Mouse (Mus musculus) T-helper 2 cell (primary cell): Measurements from ENCODE around the gene Pam16.
"Not testable (repeated sequence)": the region's sequence is repeated elsewhere in the genome, so short reads cannot be mapped to it uniquely, and the experiment has no call there.

Source experiments
- in situ Hi-C: fragments of 300-600 bp; cut with MboI, MseI; formaldehyde crosslinking; loops from one replicate; pipeline ENCODE4 v1.15.1; 2025; ENCODE audit warnings: high pct_unique_total_duplicates

Pam16 gene

GRCm38 (mm10) chr16:4593971-4594813, 30.6 kb downstream of the Pam16 start, which contains the start of gene Glis2:
Glis2 (plus strand) TSS chr16:4594713.
- in situ Hi-C loops = no loop called here

DNA sequence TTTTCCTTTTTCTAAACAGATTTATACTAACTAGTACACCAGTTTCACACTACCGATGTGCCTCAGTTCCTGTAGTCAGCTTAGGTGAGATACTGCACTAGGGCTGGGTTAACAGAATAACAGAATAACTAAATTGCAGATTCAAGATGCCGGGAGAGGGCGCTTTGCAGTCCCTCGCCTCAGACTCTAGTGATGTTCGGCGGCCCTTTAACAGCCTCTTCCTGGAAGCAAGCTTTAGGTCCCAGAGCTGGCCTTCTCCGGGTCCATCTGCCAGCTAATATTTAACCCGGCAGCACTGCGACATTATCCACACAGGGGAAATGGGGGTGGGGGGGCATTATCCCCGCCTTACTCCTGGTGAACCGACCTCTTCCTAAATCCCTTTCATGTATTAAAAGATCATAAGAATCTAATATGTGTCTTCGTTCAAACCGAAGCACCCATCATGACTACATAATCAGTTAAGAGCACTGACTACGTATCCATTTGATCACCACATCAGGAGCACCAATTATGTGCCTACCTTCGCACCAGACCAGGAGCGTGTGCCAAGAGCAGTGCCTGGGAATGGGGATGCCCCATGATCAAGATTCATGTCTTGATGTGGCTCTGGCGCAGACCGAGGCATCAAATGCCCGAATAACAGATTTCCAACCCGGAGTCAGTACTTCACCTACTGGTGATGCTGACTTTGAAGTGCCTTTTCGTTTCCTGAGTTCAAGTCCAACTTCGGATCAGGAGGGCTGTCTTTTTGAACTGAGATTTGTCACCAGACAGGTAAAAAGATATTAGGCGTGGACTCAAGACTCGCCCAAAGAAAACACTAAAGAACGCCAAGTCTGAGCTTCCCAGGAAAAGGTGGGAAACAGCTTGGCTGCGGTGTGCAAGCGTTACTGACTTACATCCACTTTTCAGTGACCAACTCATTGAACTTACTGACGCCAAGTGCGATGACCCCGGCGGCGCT, 31.6 kb downstream of the Pam16 start:
- in situ Hi-C loops = no loop called here

GRCm38 (mm10) chr16:4590236-4590635, 34.6 kb downstream of the Pam16 start:
- in situ Hi-C loops = no loop called here

DNA sequence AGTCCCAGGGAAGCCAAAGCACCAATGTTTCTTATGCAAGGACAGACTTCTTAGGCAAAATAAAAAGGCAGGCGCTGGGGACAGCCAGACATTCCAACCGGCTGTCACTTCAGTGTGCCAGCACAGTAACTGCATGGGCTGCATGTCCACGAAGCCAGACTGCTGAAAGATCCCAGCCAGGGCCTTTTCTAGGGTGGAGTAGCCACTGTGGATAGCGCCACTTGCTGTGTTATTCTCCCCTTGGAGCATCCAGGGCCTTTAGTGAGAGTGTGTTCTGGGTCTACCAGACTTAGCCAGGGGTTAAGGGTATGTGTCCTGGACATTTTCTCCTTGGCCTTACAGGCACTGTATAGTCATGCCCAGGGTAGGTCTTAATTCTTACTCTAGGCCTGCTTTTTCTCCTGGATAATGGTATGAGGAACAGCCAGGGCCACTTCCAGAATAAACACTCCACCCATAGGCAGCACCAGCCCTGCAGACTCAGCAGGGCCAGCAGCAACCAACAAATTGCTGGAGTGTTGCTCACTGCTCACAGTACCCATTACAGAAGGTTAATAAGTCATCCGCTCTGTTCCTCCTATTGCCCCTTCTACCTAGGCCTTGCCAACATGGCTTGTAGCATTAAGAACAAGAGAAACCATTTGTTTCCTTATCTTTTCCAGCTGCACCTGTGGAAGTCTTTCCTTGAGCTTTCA, 37.1 kb downstream of the Pam16 start:
- in situ Hi-C loops = no loop called here

DNA sequence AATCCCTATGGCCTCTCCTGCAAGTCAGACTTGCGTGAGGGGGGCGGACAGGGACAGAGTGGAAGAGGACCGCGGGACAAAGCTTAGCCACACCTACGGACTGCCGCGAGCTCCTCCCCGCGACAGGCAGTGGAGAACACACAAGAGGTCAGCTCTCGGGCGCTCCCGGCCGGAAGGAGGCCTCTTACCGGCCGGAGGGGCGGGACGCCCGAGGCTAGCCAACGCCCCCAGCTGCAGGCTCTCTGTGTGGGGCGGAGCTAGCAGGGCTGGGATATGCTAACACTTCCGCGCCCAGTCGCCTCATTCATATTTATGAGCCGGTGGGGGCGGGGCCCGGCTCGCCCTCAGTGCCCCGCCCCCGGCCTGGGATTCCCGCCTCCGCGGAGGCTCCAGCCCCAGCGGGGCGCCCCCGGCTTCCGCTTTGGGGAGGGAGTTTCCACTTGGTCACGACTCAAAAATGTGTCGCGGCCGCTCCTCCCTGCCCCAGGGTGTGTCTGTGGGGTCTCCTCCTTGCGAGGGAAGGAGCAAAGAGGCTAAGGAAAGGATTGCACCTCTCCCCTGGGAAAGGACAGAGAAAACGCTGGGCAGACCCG, 38.2 kb downstream of the Pam16 start:
- in situ Hi-C loops = no loop called here

GRCm38 (mm10) chr16:4585642-4586530, 38.9 kb downstream of the Pam16 start:
- in situ Hi-C loops = no loop called here

- in situ Hi-C loops = no loop called here
Measured at GRCm38 (mm10) chr16:4584438-4584837, 40.4 kb downstream of the Pam16 start.

GRCm38 (mm10) chr16:4583807-4584206, 41.0 kb downstream of the Pam16 start:
- in situ Hi-C loops = no loop called here

- in situ Hi-C loops = not testable (repeated sequence)
Measured at GRCm38 (mm10) chr16:4581179-4581578, 43.6 kb downstream of the Pam16 start.

GRCm38 (mm10) chr16:4578630-4579029, 46.2 kb downstream of the Pam16 start:
- in situ Hi-C loops = no loop called here

DNA sequence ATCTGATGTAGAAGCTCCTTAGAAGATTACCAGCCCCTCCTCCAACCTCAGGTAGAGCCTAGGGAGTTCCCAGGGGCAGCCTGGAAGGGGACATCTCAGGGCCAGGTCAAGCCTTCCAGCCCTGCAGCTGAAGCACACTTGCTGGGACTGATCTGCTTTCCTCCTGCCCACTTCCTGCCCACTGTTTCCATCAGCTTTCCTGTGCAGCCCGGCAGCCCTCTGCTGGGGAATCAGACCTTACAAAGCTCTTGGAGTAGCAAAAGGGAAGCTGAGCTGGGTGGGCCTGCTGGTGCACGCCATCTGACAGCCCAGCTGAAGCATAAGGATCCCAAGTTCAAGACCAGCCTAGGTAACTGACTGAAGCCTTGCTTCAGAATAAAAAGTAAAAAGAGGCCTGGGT, 47.9 kb downstream of the Pam16 start:
- in situ Hi-C loops = no loop called here

- in situ Hi-C loops = no loop called here
Measured at GRCm38 (mm10) chr16:4576038-4576437, 48.8 kb downstream of the Pam16 start.

GRCm38 (mm10) chr16:4570737-4571136, 54.1 kb downstream of the Pam16 start:
- in situ Hi-C loops = no loop called here

DNA sequence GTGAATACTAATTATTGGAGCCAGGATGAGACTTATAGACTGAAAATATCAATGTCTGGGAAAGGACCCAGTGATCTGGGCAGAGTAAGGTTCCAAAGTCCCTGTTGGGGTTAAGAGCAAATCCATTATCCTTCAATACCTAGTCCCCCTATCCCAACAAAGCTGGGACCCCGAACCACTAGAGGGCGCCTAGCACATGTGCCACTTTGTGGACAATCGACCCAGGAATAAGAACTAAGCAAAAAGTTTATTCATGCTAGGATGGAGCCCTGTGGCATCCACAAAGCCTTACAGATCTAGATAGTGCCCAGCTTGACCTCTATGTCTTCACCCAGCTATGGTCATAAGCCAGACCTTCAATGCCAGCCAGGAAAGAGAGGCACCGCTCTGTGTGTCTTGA, 56.9 kb downstream of the Pam16 start:
- in situ Hi-C loops = loop anchor here (5.0 kb wide), 1 partner anchor 39 kb away; no protein-coding TSS in a partner anchor
